Mouse (Mus musculus) forebrain, embryonic 11.5 days (tissue): ENCODE measurements around the gene Rps19. TPM values are rescaled to one million over a fixed set of nuclear protein-coding genes. Genes with fewer than 3 reads are reported as not detected.

Experiments used
- ATAC-seq: fragments of 200-750 bp; cut with Nextera tagmentation; replicated peaks from 2 replicates; pipeline ENCODE4 v1.8.0; 2017; ENCODE audit warnings: moderate TSS enrichment; ENCODE audit not compliant: low FRiP score
- DNase-seq: peaks from one replicate; pipeline ENCODE4 v3.0.0-alpha.2; 2017; ENCODE audit warnings: low spot score
- H3K27ac ChIP-seq: fragments of 300-500 bp; sonication (generic); 2 replicates; pipeline ENCODE4 v1.5.1; 2014; ENCODE audit warnings: low read depth, low read length
- H3K27me3 ChIP-seq: fragments of 300-500 bp; sonication (generic); 2 replicates; pipeline ENCODE4 v1.6.1; 2014; ENCODE audit warnings: mild to moderate bottlenecking, low read length, mixed read lengths; ENCODE audit not compliant: control insufficient read depth, insufficient read depth
- H3K36me3 ChIP-seq: fragments of 300-500 bp; sonication (generic); 2 replicates; pipeline ENCODE4 v1.6.1; 2014; ENCODE audit warnings: mild to moderate bottlenecking, low read length, moderate library complexity, mixed read lengths; ENCODE audit not compliant: control insufficient read depth, insufficient read depth
- H3K4me1 ChIP-seq: fragments of 300-500 bp; sonication (generic); replicated peaks from 2 replicates; pipeline ENCODE4 v1.6.1; 2014; ENCODE audit warnings: low read length, mixed read lengths; ENCODE audit not compliant: control insufficient read depth, insufficient read depth
- H3K4me2 ChIP-seq: fragments of 300-500 bp; sonication (generic); 2 replicates; pipeline ENCODE4 v1.6.1; 2014; ENCODE audit warnings: low read depth, mild to moderate bottlenecking, low read length, moderate library complexity, mixed read lengths; ENCODE audit not compliant: severe bottlenecking
- H3K4me3 ChIP-seq: fragments of 300-500 bp; sonication (generic); 2 replicates; pipeline ENCODE4 v1.5.1; 2014; ENCODE audit warnings: low read depth, low read length
- H3K9ac ChIP-seq: fragments of 300-500 bp; sonication (generic); 2 replicates; pipeline ENCODE4 v1.6.1; 2014; ENCODE audit warnings: low read length
- H3K9me3 ChIP-seq: fragments of 300-500 bp; sonication (generic); 2 replicates; pipeline ENCODE4 v1.6.1; 2016; ENCODE audit warnings: low read length, mixed read lengths; ENCODE audit not compliant: control insufficient read depth
- WGBS: fragments of 180-500 bp; shearing (Covaris S2); extraction: QIAGEN DNeasy Blood & Tissue Kit; methylation state at CpG from one replicate; pipeline ENCODE4 v1.1.7; 2014; 5-methylcytosine and 5-hydroxymethylcytosine counted together
- polyA plus RNA-seq: library from polyadenylated mRNA; unstranded; fragments of >200 nt; fragmentation: Nextera tagmentation; extraction: Ambion mirVana; gene quantifications from 2 replicates; pipeline ENCODE4 v1.2.1, GENCODE M21; 2014

Rps19 gene
- polyA plus RNA-seq, 1 experiment from 2014 or later, result 1,722 TPM

DNA sequence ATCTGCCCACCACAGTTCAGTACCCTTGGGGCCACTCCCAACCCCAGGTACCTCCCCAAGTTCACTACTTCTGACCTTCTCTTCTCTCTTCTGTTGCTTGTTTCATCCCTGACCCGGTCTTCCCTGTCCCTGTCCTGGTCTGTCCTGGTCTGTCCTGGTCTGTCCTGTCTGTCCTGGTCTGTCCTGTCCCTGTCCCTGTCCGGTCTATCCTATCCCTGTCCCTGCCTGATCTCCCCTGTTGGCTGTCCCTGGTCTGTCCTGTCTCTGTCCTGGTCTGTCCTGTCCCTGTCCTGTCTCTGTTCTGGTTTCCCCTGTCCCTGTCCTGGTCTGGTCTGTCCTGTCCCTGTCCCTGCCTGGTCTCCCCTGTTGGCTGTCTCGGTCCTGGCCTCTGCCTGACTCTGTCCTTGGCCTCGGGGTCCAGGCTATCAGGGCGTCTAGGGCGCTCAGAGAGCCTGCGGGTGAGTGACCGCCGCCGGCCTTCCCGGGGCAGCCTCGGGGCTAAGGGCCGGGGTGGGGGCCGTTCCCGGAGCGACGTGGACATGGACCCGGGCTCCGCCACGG is 34.7 kb downstream of the Rps19 start:
- no peaks in the 10 kb centered on the region for H3K9me3 ChIP-seq
- peaks cover 12% of the 10 kb centered on the region for H3K36me3 ChIP-seq
- H3K4me1 ChIP-seq, result no peaks in the 10 kb centered on the region
- no peaks in the 10 kb centered on the region for H3K27me3 ChIP-seq
- 94% methylated on average over 20 of the region's 20 CpGs for WGBS
- ATAC-seq (no peak), DNase-seq (no peak)
- no peak overlapping the region for H3K27ac ChIP-seq
- no peak overlapping the region for H3K4me3 ChIP-seq
- no peak overlapping the region for H3K4me2 ChIP-seq
- H3K9ac ChIP-seq, result no peak overlapping the region

- Histone ChIP-seq H3K4me1 (no peaks in the 10 kb centered on the region), H3K36me3 (peaks cover 17% of the 10 kb centered on the region), H3K4me2 (no peak overlapping the region), H3K9ac (no peak overlapping the region), H3K27me3 (no peaks in the 10 kb centered on the region), H3K27ac (no peak overlapping the region), H3K9me3 (no peaks in the 10 kb centered on the region), H3K4me3 (no peak overlapping the region)
- no peak for ATAC-seq
- DNase-seq, result no peak
- WGBS, result 92% methylated on average over 9 of the region's 9 CpGs
Observed at GRCm38 (mm10) chr7:24919728-24920127, 35.6 kb downstream of the Rps19 start.

DNA sequence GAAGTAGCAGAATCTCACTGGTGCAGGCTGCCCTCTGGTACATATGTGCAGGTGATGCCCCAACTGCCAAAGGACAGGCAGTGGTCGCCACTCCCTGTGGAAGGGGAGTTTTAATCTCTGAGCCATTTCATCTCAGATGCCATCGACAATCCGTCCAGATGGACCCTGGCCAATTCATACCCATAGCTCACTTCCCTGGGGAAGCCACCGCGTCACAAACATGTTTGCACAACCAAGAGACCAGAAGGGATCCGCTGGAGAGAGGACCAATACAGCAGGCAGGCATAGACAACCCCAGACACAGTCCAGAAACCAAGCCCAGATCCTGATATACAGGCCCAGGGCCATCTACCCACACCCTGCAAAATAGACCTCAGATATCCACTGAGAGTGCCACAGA is 46.3 kb downstream of the Rps19 start:
- no peak overlapping the region for H3K27ac ChIP-seq
- 54% methylated on average over 6 of the region's 6 CpGs for WGBS
- H3K36me3 ChIP-seq, result no peaks in the 10 kb centered on the region
- ATAC-seq (no peak), DNase-seq (no peak)
- peaks cover 58% of the 10 kb centered on the region for H3K27me3 ChIP-seq
- no peaks in the 10 kb centered on the region for H3K9me3 ChIP-seq
- peaks cover 5% of the 10 kb centered on the region; the same call in 1 of the 2 replicates for H3K4me1 ChIP-seq
- H3K4me2 ChIP-seq, result no peak overlapping the region
- no peak overlapping the region for H3K4me3 ChIP-seq
- no peak overlapping the region for H3K9ac ChIP-seq

- H3K9me3 ChIP-seq, result no peaks in the 10 kb centered on the region
- no peak overlapping the region for H3K4me3 ChIP-seq
- DNase-seq (no peak), ATAC-seq (no peak)
- peaks cover 64% of the 10 kb centered on the region for H3K27me3 ChIP-seq
- H3K4me2 ChIP-seq, result no peak overlapping the region
- H3K27ac ChIP-seq, result no peak overlapping the region
- WGBS, result under 1% methylated on average over 14 of the region's 15 CpGs
- H3K36me3 ChIP-seq, result no peaks in the 10 kb centered on the region
- peaks cover 5% of the 10 kb centered on the region; the same call in 1 of the 2 replicates for H3K4me1 ChIP-seq
- no peak overlapping the region for H3K9ac ChIP-seq
Observed at GRCm38 (mm10) chr7:24931651-24932050, 47.5 kb downstream of the Rps19 start.

Other genes with a start within 250 kb of the Rps19 start
- 0.69 and 0.73 TPM in 2 replicates for gene Lypd3, start 247.8 kb upstream of the Rps19 start, polyA plus RNA-seq
- not detected in 2 replicates for gene Tex101, start 207.7 kb upstream of the Rps19 start, polyA plus RNA-seq
- not detected in 2 replicates for gene BC049730, start 175.1 kb upstream of the Rps19 start, polyA plus RNA-seq
- not detected in 2 replicates for gene Gm4763, start 157.5 kb upstream of the Rps19 start, polyA plus RNA-seq
- gene Cd177, start 124.1 kb upstream of the Rps19 start, polyA plus RNA-seq, result not detected in 2 replicates
- not detected in 2 replicates for gene Ceacam10, start 107.2 kb upstream of the Rps19 start, polyA plus RNA-seq
- 15.5 and 15.9 TPM in 2 replicates for gene Gm9844, start 22.2 kb upstream of the Rps19 start, polyA plus RNA-seq
- gene Lypd4, start 14.4 kb upstream of the Rps19 start, polyA plus RNA-seq, result not detected in 2 replicates
- not detected in 2 replicates for gene Dmrtc2, start 14.3 kb upstream of the Rps19 start, polyA plus RNA-seq
- 0.31 and 0.37 TPM in 2 replicates for gene Cd79a, start 13.0 kb downstream of the Rps19 start, polyA plus RNA-seq
- gene Arhgef1, start 18.5 kb downstream of the Rps19 start, polyA plus RNA-seq, result 65.7 and 69.5 TPM in 2 replicates
- gene Gm4881, start 60.1 kb downstream of the Rps19 start, polyA plus RNA-seq, result 0.32 and 0.55 TPM in 2 replicates
- gene Rabac1, start 88.4 kb downstream of the Rps19 start, polyA plus RNA-seq, result 82.6 and 87.3 TPM in 2 replicates
- 36.3 and 40.2 TPM in 2 replicates for gene Atp1a3, start 121.6 kb downstream of the Rps19 start, polyA plus RNA-seq
- 13.6 and 14.0 TPM in 2 replicates for gene Grik5, start 188.0 kb downstream of the Rps19 start, polyA plus RNA-seq
- 34.3 and 38.3 TPM in 2 replicates for gene Zfp574, start 188.2 kb downstream of the Rps19 start, polyA plus RNA-seq